Mouse (Mus musculus) E14TG2a.4 (cell line): ENCODE results near the gene Pacsin1.

Experiments
- CTCF ChIP-seq: conservative IDR thresholded peaks from 2 replicates; pipeline ENCODE4 v1.5.1; 2014; ENCODE audit warnings: low read length
- NANOG ChIP-seq: IDR thresholded peaks from 2 replicates; pipeline ENCODE4 v1.6.1; 2014; ENCODE audit warnings: borderline replicate concordance, low read length, mixed read lengths

DNA sequence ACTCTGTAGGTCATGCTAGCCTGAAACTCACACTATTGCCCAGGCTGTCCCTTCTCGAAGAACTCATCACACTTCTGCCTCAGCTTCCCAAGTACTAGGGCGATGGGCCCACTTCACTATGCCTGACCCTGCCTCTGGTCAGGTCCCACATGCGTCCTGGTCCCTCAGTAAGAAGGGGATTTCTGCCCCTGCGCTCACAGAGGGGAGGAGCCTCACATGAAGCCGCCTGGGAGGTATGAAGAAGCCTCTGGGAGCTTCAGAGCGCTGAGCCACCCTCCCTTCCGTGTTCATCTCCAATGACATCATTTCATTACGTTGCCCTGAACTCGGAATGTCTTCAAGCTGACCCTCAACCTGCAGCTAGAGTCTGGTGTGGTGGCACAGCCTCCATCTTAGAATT lies 11.6 kb upstream of the Pacsin1 start:
- TF ChIP-seq CTCF (no peak), NANOG (no peak)
